Mouse (Mus musculus) brain, embryonic 14.5 days (tissue): ENCODE measurements around the gene Tcaim. TPM values are rescaled to one million over a fixed set of nuclear protein-coding genes. Genes with fewer than 3 reads are reported as not detected.

Experiments
- DNase-seq: peaks from one replicate; pipeline ENCODE4 v3.0.0-alpha.2; 2011; ENCODE audit warnings: low read depth
- CTCF ChIP-seq: fragments of 200-500 bp; IDR thresholded peaks from 2 replicates; pipeline ENCODE4 v1.5.1; 2012; ENCODE audit warnings: inconsistent platforms, mild to moderate bottlenecking, moderate library complexity, borderline replicate concordance; ENCODE audit not compliant: insufficient read depth, insufficient read length; ENCODE audit errors: extremely low read depth
- POLR2A ChIP-seq: fragments of 200-500 bp; IDR thresholded peaks from 2 replicates; pipeline ENCODE4 v1.6.1; 2012; ENCODE audit warnings: mild to moderate bottlenecking, inconsistent platforms, borderline replicate concordance; ENCODE audit not compliant: poor library complexity, insufficient read depth, insufficient read length, severe bottlenecking; ENCODE audit errors: extremely low read depth
- polyA plus RNA-seq: library from polyadenylated mRNA; depleted of rRNA; stranded (reverse); fragments of >200 nt; gene quantifications from 2 replicates; pipeline ENCODE4 v1.2.3, GENCODE M21; 2012; rRNA removed

Tcaim gene
- polyA plus RNA-seq, 1 experiment = 6.1 TPM

DNA sequence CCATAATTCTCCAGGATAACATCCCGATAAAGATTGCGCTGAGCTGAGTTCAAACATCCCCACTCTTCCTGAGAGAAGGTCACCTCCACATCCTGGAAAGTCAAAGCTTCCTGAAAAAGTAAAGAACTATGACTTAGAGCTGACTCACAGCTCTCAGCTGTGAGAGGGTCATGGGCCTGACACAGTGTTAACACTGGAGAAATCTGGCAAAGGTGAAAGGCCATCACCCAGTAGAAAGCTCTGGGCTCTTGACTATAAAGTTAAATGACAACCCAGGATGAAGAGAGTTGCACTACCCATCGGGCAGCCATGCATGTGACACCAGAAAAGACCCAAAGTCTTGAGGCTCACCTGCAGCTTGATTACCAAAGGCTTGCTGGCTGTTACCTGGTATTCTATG, 51.4 kb downstream of the Tcaim start:
- no peak for DNase-seq

DNA sequence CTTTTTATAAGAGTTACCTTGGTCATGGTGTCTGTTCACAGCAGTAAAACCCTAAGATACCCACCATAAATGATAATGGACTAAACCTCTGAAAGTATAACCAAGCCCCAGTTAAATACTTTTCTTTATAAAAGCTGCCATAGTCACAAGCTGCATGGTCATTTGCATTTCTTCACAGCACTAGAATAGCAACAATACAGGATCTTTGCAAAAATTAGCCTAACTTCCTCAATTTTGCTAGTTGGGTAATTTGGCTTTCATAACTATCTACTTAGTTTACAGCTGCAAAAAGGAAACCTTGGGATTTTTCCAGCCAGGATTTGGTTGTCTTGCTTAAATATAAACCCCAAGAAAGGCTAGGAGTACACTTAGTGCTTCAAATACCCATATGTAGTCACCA, 55.4 kb downstream of the Tcaim start:
- no peak for TF ChIP-seq POLR2A
- no peak for TF ChIP-seq CTCF
- no peak for DNase-seq

More for the DNA sequence above, 51.4 kb downstream of the Tcaim start:
- no peak for TF ChIP-seq CTCF
- TF ChIP-seq POLR2A = no peak

DNA sequence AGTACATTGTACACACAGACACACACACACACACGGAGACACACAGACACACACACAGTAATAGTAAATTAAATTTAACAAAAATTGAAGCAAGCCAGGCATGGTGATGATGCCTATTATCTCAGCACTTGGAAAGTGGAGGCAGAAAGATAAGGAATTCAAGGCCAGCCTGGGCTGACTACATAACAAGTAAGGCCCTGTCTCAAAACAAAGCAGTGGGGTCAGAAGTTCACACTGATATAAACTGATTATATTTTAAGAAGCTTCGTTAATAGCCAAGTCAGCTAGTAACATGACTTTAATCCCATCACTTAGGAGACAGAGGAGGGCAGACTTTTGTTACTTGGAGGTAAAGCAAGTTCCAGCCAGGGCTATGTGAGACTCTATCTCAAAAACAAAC, 58.4 kb downstream of the Tcaim start:
- TF ChIP-seq POLR2A (no peak), CTCF (no peak)
- DNase-seq = no peak

DNA sequence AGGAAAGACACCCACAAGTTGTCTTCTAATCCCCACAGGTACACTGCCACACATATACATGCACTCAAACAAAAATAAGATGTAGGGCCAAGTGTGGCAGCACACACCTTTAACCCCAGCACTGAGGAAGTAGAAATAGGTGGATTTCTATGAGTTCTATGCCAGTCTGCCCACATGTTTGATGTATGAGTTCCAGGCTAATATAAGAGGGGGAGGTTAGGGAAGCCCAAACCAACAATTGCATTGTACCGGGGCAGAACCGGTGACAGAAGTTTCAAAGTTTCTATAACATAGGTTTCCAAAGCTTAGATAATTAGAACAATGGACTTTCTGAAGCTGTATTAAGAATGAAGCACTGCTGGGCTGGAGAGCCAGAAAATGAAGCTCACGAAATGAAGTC, 59.5 kb downstream of the Tcaim start:
- TF ChIP-seq POLR2A = no peak
- TF ChIP-seq CTCF = no peak
- no peak for DNase-seq

DNA sequence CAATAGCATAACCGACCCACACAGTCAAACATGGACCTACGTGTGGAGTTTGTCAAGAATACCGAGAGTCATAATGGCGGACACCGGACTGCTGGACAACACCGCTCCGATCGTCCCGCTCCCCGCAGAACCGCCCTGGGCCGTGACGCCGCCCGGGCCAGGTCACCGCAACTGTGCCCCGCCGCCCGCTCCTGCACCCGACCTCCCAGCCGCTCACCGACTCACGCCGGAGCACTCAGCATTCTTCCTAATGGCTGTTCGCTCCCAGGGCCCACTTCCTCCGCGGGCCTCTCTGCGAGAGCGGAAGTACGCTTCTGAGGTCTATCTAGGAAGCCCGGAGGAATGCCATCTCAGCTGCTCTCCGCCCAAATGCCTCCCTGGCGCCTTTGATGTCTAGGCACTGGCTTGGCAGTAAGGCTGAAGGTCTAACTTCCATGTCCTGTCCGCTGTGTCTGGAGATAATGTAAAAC, 60.4 kb downstream of the Tcaim start, which contains the start of gene Zfp445:
TSS of gene Zfp445 (minus strand) at position 310 of the 470 bp plus-strand sequence.
- TF ChIP-seq POLR2A = peak; percentile 57
- TF ChIP-seq CTCF = no peak
- peak; percentile 96 for DNase-seq

DNA sequence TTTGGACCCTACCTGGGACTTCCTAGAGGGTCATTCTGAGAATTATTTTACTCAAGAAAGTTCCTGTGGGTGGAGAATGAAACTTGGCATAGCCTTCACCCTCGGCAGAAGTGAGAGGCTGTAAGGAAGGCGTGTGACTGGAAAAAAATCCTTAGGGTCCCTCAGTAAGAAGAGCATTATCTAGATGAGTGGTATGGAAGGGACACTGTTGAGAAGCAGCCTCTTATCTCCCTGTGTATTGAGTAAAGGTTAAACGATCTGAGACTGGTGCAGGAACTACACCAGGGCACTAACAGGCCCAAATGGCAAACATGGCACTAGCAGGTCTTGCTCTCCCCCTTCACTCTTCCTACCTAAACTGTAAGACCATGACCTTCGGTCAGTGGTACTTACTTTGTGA, 60.9 kb downstream of the Tcaim start:
- TF ChIP-seq POLR2A = no peak
- no peak for TF ChIP-seq CTCF
- no peak for DNase-seq

DNA sequence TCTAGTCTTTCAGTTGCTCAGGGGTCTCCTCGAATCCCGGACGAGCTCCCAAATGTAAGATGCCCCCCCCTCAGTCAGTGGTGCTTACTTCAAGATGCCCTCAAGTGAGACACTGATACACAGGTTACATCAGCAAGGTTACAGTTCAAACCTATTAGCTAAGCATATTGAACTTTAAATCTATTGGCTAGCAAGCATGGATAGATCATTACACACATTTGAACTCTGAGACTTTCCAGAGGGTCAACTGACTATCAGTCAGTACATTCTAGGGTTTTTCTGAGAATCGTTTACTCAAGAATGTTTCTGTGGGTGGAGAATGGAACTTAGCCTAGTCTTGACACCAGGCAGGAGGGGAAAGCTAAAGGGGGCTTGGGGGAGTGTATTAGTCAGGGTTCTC, 67.3 kb downstream of the Tcaim start:
- no peak for TF ChIP-seq POLR2A
- no peak for TF ChIP-seq CTCF
- DNase-seq = no peak

DNA sequence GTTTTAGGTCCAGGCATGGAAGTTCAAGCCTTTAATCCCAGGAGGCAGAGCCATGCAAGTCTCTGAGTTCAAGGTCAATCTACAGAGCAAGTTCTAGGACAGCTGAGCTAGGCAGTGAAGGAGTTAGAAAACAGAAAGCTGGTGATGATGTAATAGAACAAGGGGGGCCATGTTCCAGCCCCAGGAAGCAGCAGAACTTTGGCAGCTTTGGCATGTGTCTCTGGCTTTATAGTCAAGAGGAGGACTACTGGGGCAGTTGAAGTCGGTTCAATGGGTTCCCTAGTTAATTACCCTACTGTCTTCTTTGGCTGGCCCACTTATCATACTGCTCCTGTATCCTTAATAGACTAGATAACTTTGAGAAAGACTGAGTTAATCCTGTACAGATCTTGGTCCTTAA, 69.3 kb downstream of the Tcaim start:
- TF ChIP-seq POLR2A = no peak
- no peak for TF ChIP-seq CTCF
- no peak for DNase-seq

DNA sequence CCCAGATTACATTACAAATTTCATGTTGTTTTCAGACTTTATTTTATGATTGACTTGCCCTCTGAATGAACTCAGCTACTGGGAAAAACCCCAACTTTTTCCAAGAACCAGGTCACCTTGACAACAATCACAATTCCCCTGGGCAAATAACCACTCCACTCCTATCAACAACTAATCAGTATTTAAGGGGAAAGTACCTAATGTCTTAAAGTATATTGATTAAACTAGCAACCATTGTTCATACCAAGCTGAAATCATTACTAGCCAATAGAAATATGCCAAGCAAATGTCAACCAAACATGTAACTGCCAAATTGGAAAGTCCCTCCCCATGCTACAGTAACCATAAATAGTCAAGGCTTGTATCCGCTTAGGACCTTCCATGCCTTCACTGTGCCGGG, 69.8 kb downstream of the Tcaim start:
- TF ChIP-seq CTCF (no peak), POLR2A (no peak)
- no peak for DNase-seq

DNA sequence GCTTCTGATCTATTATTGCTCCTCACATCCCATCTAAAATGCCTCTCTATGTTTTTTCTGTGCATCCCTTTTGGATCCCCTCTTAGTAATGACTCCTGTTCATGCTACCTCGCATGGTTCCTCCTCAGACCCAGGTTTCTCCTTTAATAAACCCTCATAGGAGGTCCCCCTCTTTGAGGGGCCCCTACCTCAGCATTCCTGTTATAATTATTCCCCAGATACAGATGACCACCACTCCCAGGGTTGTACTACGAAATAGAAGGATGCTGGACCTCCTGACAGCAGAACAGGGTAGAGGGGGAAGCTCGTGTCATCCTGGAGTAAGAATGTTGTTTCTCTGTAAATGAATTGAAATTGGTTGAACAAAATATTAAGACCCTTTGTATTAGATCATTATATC, 80.0 kb downstream of the Tcaim start, which contains the start of gene Zkscan7:
TSS of gene Zkscan7 (plus strand) at position 301 of the 400 bp plus-strand sequence.
- no peak for TF ChIP-seq CTCF
- no peak for TF ChIP-seq POLR2A
- no peak for DNase-seq

Other genes with a start within 250 kb of the Tcaim start
- gene Topaz1, start 58.2 kb upstream of the Tcaim start, polyA plus RNA-seq = not detected in 2 replicates
- not detected in 2 replicates for gene Gm35549, start 38.5 kb downstream of the Tcaim start, polyA plus RNA-seq
- gene Zfp445, start 60.5 kb downstream of the Tcaim start, polyA plus RNA-seq = 156 and 160 TPM in 2 replicates
- 6.8 and 8.5 TPM in 2 replicates for gene Zkscan7, start 80.1 kb downstream of the Tcaim start, polyA plus RNA-seq
- 12.4 and 13.1 TPM in 2 replicates for gene Zfp105, start 117.5 kb downstream of the Tcaim start, polyA plus RNA-seq
- gene 1110059G10Rik, start 145.5 kb downstream of the Tcaim start, polyA plus RNA-seq = 17.7 and 23.8 TPM in 2 replicates
- 19.0 and 41.9 TPM in 2 replicates for gene Kif15, start 145.5 kb downstream of the Tcaim start, polyA plus RNA-seq
- 16.5 and 19.1 TPM in 2 replicates for gene Tmem42, start 215.8 kb downstream of the Tcaim start, polyA plus RNA-seq
- gene Tgm4, start 229.2 kb downstream of the Tcaim start, polyA plus RNA-seq = 0.54 and 0.71 TPM in 2 replicates